Mouse (Mus musculus): Measurements from ENCODE around the gene Sptssb.

DNA sequence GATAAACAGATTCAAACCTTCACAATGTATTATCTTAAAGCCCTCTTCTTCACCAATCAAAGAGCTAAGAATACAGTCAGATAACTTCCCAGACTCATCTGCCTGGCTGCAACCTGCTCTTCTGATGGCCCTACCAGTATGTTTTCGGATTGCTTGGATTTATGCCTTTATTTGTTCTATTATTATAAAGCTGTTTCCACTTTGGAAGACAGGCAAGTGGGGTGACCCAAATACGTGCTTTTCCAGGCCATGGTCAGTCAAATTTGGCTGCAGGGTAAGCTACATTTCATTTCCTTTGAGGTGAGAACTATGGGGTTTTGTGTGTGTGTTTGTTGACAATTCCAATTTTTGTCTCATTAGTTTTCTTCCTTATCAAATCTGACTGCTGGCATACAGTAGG lies 43.2 kb downstream of the Sptssb start:
- TF ChIP-seq CTCF (IDR thresholded peaks at IDR 0.05; ENCODE audit: extremely low read depth, insufficient read depth, insufficient read length, insufficient replicate concordance): no peak
- TF ChIP-seq POLR2A (IDR thresholded peaks at IDR 0.05; ENCODE audit: low read depth, low read length): no peak
